Mouse (Mus musculus): ENCODE results near the gene Iqck.

Gene Iqck

DNA sequence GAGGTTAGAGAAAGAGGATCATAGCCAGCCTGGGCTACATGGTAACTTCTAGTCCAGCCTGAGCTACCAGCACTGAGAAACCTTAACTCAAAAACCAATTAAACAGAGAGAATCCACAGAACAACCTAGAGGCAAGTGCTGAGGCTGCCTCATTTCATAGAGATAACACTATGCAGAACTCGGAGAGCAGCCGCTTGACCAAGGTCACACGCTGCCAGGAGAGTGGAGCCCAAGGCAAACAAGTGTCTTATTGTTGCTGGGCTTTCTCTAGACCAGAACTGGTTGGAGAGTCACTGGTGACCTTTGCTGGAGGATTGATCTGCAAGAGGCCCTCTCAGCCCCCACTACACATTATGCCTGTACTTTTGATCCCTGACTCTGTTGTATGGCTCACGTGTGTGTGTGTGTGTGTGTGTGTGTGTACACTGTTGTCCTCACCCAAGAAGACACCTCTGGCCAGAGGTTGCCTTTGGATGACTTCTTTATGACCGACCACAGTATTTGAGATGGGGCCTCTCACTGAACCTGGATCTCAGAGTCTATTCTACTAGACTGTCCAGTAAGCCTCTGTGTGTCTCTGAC, 133.8 kb downstream of the Iqck start:
- DNase-seq (ENCODE audit: low read depth, low spot score), result no peak

DNA sequence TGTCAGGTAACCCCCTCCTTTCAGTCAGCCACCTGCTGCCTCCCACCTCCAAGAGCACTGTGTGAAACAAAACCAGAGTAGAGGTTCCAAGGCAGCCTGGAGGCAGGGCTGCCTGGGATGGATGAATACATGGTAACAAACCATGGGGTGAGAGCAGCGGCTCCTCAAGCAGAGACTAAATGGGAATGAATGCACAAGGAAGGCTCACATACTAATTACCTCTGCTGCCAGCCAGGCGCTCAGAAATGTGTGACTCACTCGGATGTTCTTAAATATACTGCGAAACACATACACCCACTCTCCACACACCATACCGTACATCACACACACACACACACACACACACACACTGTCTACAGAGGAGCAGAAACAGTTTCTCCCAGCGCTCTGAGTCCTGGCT, 134.7 kb downstream of the Iqck start:
- DNase-seq (ENCODE audit: low read depth, low spot score), result no peak

DNA sequence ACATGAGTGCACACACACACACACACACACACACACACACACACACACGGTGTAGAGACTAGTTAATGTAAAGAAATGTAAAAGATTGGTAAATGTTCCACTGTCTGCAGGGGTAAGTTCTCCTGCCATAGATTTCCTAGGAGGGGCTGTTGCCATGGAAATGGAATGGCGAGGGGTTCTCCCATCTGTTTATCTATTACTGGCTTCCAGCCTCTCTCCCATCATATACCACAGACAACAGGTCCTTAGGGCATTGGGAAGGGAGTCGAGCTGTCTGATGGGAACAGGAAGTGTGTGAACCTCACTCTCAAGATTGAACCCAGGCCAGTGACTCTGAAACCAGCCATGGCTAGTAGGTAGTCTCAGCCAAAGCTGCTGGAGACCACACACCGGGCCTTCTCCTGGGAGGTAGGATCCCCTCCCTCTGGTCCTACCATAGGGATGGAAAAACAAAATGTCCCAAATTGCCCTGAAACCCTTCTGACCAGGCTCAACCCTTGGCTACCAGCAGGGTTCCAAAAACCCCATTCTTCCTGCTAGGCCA, 135.9 kb downstream of the Iqck start:
- DNase-seq (ENCODE audit: low read depth, low spot score), result no peak

DNA sequence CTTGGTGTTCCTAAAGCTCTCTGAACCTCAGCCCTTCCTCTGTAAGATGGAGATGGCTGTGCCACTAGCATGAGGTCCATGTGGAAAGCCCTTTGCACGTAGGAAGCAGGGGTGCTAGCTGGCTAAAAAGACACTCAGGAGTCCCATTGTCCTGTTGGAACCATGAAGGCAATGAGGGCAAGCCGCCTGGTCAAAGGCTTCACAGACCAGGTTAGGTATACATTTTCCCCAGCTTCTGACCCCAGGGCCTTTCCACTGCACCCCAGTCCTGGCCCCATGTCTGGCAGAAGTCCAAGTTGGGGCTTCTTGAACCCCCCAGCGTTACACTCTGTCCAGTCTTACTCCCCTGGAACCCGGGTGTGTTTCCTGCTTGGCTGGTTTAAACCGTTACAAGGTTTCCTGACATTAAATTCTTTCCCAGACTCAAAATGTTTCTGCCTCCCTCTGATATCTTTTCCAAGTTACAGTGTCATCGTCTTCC, 136.6 kb downstream of the Iqck start:
- DNase-seq (ENCODE audit: low read depth, low spot score), result no peak

DNA sequence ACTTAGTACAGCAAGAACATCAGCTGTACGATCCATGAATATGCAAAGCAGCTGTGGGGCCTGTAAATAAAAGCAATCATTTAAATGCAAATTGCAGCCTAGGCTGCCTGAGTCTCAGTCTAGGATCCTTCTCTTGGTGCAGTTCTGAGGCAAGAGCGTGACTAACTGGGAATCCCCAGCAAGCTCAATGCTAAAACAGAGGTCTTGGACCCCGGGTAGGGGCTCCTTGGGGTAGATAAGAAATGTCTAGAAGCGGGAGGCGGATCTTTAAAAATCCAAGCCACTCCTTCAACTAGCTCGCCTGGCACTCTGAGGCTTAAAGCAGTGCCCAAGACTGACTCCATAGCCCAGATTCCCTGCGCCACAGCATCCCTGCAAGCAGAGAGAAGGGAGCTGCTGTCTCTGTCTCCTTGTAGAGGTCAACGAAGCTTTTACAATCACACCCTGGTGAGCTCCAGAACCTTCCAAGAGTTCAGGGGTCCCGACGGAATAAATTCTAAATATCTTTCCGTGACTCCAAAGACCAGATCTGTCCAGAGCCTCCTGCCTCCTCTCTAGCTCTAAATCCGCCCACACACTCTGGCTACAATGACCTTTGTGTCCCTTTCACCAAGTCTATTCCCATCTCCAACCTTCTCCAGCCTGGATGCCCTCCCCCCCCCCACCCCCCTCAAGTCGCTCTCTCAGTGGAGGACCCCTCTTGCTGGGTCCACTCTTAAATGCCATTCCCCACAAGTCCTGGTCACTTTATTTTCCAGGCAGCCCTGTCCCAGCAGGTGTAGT, 137.3 kb downstream of the Iqck start:
- no peak for DNase-seq (ENCODE audit: low read depth, low spot score)

DNA sequence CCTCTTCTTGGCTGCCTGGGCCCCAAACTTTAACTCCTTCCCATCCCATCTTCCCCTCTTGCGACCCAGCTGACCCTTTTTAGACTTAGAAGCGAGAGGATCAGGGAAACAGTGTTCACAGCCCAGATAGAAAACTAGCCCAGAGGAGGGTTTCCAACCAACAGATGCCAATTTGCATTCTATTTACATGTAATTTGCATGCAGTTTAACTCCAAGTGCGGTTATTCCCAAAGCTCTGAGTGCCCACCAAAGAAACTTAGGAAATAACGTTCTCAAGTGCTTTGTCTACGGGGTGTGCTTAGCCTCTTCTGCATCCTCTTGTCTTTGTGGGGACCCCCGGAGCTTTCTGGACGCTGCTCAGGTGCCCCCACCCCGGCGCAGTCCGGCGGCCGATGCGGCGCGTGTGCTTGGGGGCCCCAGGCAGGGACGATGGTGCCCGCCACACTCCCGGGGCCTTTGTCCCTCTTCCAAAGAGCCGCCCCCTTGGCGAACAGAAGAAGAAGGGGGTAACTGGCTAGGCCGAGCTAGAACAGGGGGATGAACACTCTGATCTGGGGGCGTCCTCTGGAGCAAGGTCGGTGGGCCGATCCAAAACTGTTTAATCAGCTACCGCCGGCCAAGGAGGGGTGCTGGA, 138.2 kb downstream of the Iqck start:
- DNase-seq (ENCODE audit: low read depth, low spot score), result no peak

DNA sequence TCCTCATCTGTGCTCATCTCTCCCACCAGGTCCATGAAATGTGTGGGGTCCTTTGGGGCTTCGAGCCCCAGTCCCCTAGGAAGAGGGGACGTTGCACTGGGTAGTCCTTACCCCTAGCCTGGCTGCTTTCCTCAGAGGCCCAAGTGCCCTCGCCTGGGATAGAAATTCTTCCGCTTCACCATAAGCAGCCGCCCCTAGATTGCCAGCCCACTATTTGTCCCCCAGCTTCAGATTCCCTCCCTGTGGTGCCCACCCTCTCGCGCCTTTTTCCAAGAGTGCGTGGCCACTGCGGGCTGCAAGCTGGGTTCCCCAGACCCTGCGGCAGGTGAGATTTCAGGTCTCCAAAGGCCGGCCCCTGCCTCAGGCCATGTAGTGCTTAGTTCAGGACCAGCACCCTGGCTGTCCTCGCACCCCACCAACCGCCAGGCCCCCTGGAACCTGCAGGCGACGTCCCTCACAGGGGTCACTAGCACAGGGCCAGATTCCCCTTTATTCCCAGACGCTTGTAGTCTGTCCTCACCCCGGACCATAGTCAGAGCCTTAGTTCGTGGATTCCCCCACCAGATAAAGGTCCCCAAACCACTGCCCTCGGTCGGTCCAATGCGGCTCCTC, 138.8 kb downstream of the Iqck start:
- no peak for DNase-seq (ENCODE audit: low read depth, low spot score)

DNA sequence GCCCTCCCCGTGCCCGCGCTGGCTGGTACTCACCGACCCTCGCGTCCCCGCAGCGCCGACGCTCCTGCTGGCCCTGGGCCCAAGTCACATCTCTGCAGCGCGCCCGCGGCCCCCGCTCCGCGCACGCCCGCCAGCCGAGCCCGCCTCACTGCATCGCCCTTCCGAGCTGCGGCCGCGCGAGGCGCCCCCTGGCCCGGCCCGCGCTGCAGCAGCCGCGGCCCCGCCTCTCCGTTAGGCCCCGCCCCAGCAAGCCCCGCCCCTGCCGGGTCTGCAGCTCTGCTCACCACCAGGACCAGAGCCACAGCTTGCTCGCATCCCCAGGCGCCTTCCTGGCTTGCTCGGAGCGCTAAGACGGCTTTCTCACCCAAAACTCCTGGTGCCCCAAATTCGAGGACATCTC, 139.5 kb downstream of the Iqck start, which contains the start of gene Gprc5b:
Gprc5b (minus strand) TSS at position 205 of the 400 bp plus-strand sequence.
- peak; percentile 79 for DNase-seq (ENCODE audit: low read depth, low spot score)

DNA sequence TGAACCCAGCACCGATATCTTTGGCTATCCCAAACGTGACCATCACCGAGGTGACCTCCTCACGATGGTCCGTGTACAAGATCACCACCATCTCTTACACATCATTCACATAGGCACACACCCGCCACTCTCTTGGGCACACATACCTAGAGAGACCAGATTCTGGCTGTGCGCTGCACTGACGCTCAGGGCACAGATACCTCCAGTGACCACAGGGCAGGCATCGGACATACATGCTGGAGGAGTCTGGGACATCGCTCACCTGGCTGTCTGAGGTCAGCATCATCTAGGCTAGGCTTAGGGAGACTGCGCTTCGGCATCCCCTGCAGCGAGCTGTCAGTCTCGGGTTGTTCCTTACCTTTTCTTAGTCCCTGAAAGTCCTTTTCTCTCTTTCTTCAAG, 140.1 kb downstream of the Iqck start:
- DNase-seq (ENCODE audit: low read depth, low spot score), result no peak

DNA sequence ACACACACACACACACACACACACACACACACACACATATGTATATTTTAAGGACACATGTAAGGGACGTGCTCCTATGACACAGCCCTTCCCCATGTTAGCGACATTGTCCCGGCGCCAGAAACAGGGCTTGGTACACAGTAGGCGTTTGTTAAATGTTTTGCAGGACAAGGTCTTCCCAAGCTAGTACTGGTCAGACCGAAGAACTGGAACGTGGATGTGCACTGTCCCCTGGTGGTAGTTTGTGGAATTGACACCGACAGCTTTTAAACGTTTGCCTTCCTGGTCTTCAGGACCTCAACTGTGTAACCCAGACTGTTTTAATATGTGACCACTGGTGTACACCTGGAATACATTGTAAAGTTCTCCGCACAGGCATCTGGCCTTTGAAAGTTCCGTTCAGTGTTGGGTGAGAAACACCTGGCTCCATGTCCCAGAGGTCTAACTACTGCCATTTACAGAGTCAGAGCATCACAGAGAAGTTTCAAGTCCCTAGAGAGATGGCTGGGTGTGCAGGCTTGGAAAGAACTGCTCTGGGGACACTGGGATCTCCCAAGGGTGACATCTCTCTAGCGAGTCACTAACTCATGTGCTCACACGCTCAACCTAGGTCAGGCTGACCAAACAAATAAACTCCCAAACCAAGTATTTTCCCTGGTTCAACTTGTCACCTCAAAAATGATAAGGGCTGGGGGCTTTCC, 140.7 kb downstream of the Iqck start:
- DNase-seq (ENCODE audit: low read depth, low spot score), result peak; percentile 77

DNA sequence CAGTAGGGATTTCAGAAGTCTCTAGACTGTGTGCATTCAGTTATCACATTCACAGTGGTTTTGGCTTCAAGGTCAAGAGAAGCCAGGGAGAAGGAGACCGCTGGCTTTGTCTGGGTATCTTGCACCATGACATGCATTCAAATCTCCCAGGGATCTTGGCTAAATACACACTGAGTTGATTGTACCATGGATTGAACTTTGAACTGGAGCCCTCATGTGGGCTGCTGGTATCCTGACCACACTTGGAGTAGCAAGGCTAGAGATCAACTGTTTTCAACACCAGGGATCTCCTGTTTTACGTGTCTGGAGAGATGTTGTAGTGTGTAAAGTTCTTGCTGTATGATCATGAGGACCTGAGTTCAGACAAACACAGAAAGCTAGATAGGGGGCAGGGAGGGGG, 144.3 kb downstream of the Iqck start:
- DNase-seq (ENCODE audit: low read depth, low spot score), result no peak

DNA sequence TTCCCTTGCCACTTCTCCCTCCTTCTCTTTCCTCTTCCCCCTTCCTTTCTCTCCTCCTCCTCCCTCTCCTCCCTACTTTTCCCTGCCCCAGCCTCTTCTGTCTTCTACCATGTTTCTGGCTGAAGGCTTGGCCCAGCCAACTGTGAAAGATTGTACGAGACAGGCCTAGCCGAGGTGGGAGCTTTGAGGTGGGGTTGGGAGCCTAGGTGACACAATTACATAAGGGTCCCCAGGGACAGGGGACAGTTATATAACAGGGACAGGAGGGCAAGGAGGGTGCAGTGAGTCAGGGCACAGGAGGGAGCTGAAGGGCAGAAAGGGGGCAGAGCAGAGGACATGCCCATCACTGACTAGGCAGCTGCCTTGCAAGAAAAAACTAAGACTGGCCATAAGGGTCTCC, 146.4 kb downstream of the Iqck start:
- no peak for DNase-seq (ENCODE audit: low read depth, low spot score)

DNA sequence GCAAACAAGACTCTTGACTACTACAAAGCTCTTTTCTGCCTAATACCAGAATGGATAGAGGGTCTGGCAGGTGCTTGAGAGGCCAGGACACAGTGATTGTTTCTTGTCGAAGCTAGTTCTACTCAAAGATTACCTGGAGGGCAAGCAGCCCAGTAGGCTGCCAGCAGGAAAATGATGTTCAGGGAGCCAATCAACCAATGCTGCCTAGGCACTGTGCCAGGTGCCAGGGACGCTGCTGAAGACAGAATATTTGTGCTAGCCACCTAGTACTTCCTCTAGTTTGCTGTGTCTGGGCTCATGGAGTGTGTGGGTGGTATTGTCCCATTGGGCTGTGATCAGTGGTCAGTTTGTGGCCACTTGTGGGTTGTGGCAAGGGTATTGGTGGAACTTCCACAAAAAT, 146.9 kb downstream of the Iqck start:
- DNase-seq (ENCODE audit: low read depth, low spot score), result no peak

DNA sequence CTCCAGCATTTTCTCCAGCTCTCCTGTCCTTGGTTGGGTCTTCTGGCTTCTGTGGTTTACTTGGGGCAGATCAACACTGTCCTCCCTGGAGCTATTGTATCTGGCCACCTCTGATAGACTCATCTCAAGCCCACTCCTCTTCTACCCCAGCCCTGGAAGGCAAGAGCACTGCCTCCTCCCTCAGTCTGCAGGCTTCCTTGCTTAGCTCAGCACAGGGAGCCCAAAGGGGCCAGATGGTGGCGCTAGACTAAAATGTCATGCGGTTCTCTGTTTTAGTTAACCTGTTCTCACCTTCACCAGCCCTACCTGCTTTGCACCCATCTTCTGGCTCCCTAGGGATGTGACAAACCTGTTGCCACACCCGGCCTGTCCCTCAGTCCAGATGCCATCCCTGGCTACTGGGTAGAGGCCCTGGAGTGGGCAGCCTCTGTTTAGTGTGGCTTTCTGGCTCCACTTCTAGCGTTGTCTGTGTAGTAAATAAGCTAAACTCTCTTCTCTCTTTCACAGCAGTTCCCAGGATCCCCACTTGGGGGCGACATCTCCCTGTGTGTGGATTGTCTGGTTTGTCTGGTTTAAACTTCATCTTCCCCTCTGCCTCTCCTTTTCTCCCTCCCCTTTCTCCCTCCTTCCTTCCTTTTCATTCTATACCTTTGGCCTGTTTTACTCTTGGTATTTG, 155.4 kb downstream of the Iqck start:
- peak; percentile 44 for DNase-seq (ENCODE audit: low read depth, low spot score)

DNA sequence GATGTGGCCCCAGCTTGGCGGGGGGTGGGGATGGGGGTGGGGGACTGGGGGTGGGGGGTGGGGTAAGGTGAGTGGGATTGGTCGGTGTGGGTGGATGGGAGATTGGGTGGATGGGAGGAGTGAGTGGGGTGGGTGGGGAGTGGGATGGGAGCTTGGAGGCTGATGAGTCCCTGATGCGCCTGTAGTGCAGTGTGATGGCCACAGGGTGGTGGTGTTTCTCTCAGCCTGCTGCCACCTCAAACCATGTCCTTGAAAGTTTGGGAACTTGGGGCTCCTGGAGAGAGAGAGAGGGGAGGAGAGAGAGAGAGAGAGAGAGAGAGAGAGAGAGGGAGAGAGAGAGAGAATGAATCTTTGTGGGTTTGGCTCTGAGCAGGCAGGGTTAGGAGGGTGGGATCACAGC, 160.2 kb downstream of the Iqck start:
- DNase-seq (ENCODE audit: low read depth, low spot score), result peak; percentile 8

DNA sequence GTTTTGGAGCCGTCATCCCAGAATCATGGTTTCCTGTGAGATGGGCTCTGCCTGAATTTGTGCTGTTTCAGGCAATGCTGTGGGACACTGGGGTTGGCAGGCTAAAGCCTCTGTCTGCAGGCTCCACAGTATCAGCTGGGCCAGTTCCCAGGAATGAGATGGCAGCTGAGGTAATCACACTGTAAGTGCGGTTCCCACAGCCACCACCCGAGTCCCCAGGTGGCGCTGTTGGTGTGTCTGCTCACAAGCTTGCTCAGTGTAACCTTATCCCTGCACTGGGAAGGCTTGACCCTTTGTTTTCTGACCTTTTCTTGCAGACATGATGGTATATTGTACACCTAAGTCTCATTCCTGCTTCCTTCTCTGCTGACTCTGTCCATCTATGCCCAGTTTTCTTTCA, 164.0 kb downstream of the Iqck start:
- DNase-seq (ENCODE audit: low read depth, low spot score), result peak; percentile 10
